Mouse (Mus musculus) hindbrain, embryonic 15.5 days (tissue): ENCODE results near the gene Car5a. TPM values are rescaled to one million over a fixed set of nuclear protein-coding genes. Genes with fewer than 3 reads are reported as not detected.

Experiments
- ATAC-seq: fragments of 200-750 bp; cut with Nextera tagmentation; 2 replicates; pipeline ENCODE4 v1.8.0; 2017; ENCODE audit warnings: low read depth, moderate number of reproducible peaks, moderate TSS enrichment; ENCODE audit not compliant: low FRiP score
- H3K27ac ChIP-seq: fragments of 300-500 bp; sonication (generic); replicated peaks from 2 replicates; pipeline ENCODE4 v1.5.1; 2015; ENCODE audit warnings: mild to moderate bottlenecking, inconsistent platforms
- H3K27me3 ChIP-seq: fragments of 300-500 bp; sonication (generic); 2 replicates; pipeline ENCODE4 v1.6.1; 2015; ENCODE audit warnings: control low read depth, inconsistent platforms
- H3K36me3 ChIP-seq: fragments of 300-500 bp; sonication (generic); 2 replicates; pipeline ENCODE4 v1.6.1; 2015; ENCODE audit warnings: control low read depth, inconsistent platforms
- H3K4me1 ChIP-seq: fragments of 300-500 bp; sonication (generic); replicated peaks from 2 replicates; pipeline ENCODE4 v1.6.1; 2015; ENCODE audit warnings: control low read depth, inconsistent platforms
- H3K4me2 ChIP-seq: fragments of 300-500 bp; sonication (generic); 2 replicates; pipeline ENCODE4 v1.6.1; 2015; ENCODE audit warnings: moderate library complexity, mild to moderate bottlenecking, inconsistent platforms
- H3K4me3 ChIP-seq: fragments of 300-500 bp; sonication (generic); 2 replicates; pipeline ENCODE4 v1.5.1; 2015; ENCODE audit warnings: mild to moderate bottlenecking, inconsistent platforms
- H3K9ac ChIP-seq: fragments of 300-500 bp; sonication (generic); 2 replicates; pipeline ENCODE4 v1.6.1; 2015; ENCODE audit warnings: inconsistent platforms
- H3K9me3 ChIP-seq: fragments of 300-500 bp; sonication (generic); 2 replicates; pipeline ENCODE4 v1.6.1; 2016; ENCODE audit warnings: control low read depth, inconsistent platforms
- WGBS: fragments of 180-500 bp; shearing (Covaris S2); methylation state at CpG from one replicate; pipeline ENCODE4 v1.1.7; 2015; 5-methylcytosine and 5-hydroxymethylcytosine counted together
- polyA plus RNA-seq: library from polyadenylated mRNA; unstranded; fragments of >200 nt; fragmentation: Nextera tagmentation; extraction: Ambion mirVana; gene quantifications from 2 replicates; pipeline ENCODE4 v1.2.1, GENCODE M21; 2015

Car5a gene
- polyA plus RNA-seq, 1 experiment from 2014 or later: 0.36 TPM

DNA sequence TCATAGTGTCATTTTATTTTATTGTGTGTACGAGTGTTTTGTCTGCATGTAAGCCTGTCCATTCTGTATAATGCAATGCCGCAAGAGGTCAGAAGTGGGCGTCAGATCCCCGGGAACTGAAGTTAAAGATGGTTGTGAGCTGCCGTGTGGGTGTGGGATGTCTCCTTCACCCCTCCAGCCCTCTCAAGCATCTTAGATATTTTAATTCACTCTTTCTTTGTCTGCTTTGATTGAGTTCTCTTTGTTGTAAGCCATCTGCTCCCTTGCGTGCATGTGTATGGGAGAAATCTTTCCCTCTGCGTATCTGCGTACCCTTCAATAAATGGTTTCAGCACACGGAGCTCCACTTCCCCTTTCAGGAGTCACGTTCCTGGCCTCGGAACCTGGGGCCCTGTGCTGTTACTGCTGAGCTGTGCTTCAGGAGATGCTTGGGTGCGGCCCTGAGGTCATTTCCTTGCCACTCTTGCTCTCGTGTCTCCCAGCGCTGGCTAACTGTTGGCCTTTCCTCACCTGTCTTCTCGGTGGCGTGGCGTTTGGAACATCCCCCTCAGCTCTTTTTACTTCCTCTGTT, 26.9 kb upstream of the Car5a start:
- Histone ChIP-seq H3K4me2 (no peak overlapping the region), H3K27me3 (no peaks in the 10 kb centered on the region), H3K4me1 (peaks cover 40% of the 10 kb centered on the region), H3K36me3 (peaks cover 15% of the 10 kb centered on the region), H3K27ac (peak overlapping the region; percentile 34; the same call in 1 of the 2 replicates), H3K9me3 (no peaks in the 10 kb centered on the region), H3K4me3 (no peak overlapping the region), H3K9ac (no peak overlapping the region)
- no peak for ATAC-seq
- WGBS: 61% methylated on average over 17 of the region's 17 CpGs

DNA sequence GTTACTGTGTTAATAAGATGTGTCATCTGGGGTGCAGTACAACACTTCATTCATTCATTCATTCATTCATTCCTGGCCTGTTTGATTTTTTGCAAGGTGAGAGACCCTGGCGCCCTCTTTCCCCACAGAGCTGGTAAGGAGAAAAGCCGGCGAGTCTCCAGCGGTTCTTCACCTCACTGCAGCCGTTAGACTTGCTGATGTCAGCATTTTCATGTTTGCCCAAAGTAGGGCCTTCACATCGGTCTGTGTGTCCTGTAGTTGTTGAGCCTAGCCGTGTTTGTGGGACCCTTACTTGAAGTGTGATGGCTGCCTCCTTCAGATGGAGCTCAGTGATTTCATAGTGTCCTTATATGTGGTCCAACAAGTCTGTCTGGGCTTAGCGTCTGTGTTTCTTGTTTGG, 25.5 kb upstream of the Car5a start:
- peaks cover 50% of the 10 kb centered on the region for H3K4me1 ChIP-seq
- H3K9me3 ChIP-seq: no peaks in the 10 kb centered on the region
- H3K27me3 ChIP-seq: no peaks in the 10 kb centered on the region
- H3K9ac ChIP-seq: no peak overlapping the region
- 88% methylated on average over 8 of the region's 8 CpGs for WGBS
- 0 out of 2 replicates have a peak overlapping the region, but pooled peaks have one; percentile 15 for H3K27ac ChIP-seq
- ATAC-seq: no peak
- no peak overlapping the region for H3K4me2 ChIP-seq
- H3K4me3 ChIP-seq: no peak overlapping the region
- peaks cover 7% of the 10 kb centered on the region; the same call in 1 of the 2 replicates for H3K36me3 ChIP-seq

DNA sequence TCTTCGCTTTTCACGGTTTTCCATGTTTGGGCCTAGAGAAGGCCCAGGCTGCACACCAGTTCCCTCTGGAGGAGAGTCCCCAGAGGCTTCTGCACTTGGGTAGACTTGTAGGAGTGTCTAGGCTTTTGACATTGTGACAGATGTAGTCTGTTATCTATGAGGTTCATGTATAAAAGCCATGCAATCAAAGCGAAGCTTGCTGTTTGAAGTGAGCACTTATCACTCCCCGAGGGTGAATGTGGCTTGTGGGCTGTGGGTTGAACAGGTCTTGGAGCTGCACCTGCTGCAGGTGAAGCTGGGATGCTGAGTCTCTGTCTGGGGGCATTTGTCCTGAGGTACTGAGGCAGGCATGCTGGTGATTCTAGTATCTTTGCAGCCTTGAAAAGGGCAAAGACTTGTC, 23.8 kb upstream of the Car5a start:
- Histone ChIP-seq H3K4me1 (peaks cover 54% of the 10 kb centered on the region), H3K4me2 (no peak overlapping the region), H3K9ac (no peak overlapping the region), H3K36me3 (no peaks in the 10 kb centered on the region), H3K9me3 (no peaks in the 10 kb centered on the region), H3K27me3 (no peaks in the 10 kb centered on the region), H3K4me3 (no peak overlapping the region), H3K27ac (peak overlapping the region; percentile 52)
- no peak for ATAC-seq
- WGBS: 68% methylated on average over 4 of the region's 4 CpGs

DNA sequence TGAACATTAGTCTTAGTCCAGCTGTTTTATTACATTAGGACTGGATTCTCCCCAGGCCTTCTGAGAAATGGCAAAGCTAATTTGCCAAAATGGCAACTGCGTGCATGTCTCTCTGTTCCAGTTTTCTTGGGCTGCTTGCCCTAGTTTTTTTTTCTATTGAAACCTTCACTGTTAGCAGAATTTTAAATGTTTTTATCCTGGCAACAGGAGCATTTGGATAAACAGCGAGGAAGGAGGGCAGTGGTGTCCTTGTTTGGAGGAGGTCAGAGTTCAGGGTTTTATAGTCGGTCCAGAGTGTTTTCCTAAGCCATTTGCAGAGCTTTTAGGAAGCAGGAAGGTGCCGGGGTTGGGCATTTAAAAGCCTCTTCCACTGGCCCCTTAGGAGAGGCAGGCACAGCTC, 23.3 kb upstream of the Car5a start:
- Histone ChIP-seq H3K27me3 (no peaks in the 10 kb centered on the region), H3K4me3 (no peak overlapping the region), H3K4me2 (no peak overlapping the region), H3K27ac (peak overlapping the region; percentile 52), H3K9me3 (no peaks in the 10 kb centered on the region), H3K36me3 (no peaks in the 10 kb centered on the region), H3K9ac (no peak overlapping the region), H3K4me1 (peaks cover 54% of the 10 kb centered on the region)
- ATAC-seq: no peak
- 35% methylated on average over 4 of the region's 4 CpGs for WGBS

DNA sequence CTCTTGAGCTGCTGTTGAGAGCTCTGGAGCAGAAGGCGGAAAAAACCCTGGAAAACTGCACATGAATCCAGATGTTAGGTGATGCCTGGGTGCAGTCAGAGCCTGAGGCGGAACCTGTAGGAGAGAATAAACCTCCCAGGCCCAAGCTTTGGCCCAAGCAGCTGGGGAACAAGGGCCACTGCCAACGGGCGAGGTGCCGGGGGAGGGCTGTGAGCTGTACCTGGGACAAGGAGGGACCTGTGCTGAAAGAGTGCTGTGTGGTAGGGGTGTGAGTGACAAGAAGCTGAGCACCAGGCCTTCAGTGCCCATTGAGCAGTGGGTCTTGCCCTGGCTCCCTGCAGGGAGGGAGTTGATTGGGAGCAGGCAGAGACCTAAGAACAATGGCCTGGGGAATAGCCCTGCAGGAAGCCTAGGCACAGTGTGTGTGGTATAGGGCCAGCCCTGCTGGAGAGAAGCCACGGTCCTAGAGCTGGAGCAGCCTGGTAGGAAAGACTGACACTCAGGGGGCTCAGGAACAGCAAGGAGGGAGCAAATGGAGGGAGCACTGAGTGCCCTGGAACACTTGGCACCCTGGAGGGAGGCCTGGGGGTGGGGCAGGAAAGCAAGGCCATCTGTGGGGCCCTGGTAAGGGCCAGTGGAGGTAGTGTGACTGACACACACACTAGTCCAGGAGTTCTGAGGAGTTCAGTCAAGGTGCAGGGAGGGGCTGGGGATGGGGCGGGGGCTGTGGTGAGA, 22.2 kb upstream of the Car5a start:
- Histone ChIP-seq H3K4me1 (peaks cover 51% of the 10 kb centered on the region), H3K36me3 (no peaks in the 10 kb centered on the region), H3K4me2 (no peak overlapping the region), H3K27ac (peak overlapping the region; percentile 18; the same call in 1 of the 2 replicates), H3K9ac (no peak overlapping the region), H3K9me3 (no peaks in the 10 kb centered on the region), H3K4me3 (no peak overlapping the region), H3K27me3 (no peaks in the 10 kb centered on the region)
- ATAC-seq: peak; percentile 49; the same call in 1 of the 2 replicates
- 40% methylated on average over 7 of the region's 7 CpGs for WGBS

DNA sequence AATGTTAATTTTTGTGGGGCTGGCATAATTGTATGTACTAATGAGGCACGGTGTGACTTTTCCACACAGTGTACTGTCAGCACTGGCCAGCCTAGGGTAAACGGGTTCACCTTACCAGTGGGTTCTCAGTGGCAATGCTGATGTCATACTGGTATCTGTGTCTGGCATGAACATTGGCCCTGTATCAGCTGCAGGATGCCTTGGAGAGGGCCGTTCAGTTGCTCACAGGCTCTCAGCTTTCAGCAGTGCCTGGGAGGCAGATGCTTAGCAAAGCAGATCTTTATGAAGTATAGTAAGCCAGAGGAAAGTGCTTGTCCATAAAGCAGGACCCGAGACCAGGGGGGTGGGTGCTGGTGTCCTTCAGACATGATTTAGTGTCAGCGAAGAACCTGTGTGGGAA, 21.4 kb upstream of the Car5a start:
- Histone ChIP-seq H3K4me2 (no peak overlapping the region), H3K4me3 (no peak overlapping the region), H3K9me3 (no peaks in the 10 kb centered on the region), H3K9ac (no peak overlapping the region), H3K4me1 (peaks cover 43% of the 10 kb centered on the region), H3K27me3 (no peaks in the 10 kb centered on the region), H3K36me3 (no peaks in the 10 kb centered on the region), H3K27ac (no peak overlapping the region)
- peak; percentile 50; the same call in 1 of the 2 replicates for ATAC-seq
- 67% methylated on average over 5 of the region's 5 CpGs for WGBS

DNA sequence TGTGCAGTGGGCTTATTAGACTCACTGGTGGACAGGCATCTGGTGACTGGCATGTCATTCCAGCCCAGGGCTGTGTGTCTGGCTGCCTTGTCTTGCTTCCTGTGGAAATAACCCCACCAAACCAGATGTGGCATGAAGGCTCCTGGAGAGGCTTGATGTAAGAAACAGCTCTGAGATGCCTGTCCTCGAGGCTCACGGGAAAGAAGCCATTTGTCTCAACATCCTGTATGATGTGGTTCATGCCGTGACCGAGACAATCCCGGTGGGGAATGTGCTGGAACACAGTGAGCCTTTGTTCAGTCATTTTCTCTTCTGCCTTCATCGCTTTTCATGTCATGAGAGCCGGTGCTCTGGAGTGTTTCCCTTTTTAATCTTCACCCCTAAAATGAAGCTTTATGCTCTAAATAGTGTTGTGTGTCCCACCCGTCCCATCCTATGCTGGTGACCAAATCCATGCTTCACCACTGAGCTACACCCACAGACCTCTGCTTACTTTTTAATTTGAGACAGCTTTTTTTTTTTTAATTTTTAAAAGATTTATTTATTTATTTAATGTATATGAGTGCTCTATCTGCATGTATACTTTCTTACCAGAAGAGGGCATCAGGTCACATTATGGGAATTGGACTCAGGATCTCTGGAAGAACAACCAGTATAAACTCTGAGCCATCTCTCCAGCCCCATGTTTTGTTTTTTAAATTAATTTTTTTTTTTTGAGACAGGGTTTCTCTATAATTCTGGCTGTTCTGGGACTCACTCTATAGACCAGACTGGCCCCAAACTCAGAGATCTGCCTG, 20.2 kb upstream of the Car5a start:
- peaks cover 36% of the 10 kb centered on the region for H3K4me1 ChIP-seq
- no peak overlapping the region for H3K9ac ChIP-seq
- no peak overlapping the region for H3K4me3 ChIP-seq
- H3K36me3 ChIP-seq: no peaks in the 10 kb centered on the region
- H3K27ac ChIP-seq: 0 out of 2 replicates have a peak overlapping the region, but pooled peaks have one; percentile 3
- no peaks in the 10 kb centered on the region for H3K9me3 ChIP-seq
- whole genome bisulfite sequencing: 62% methylated on average over 8 of the region's 8 CpGs
- H3K4me2 ChIP-seq: no peak overlapping the region
- no peaks in the 10 kb centered on the region for H3K27me3 ChIP-seq
- no peak for ATAC-seq

DNA sequence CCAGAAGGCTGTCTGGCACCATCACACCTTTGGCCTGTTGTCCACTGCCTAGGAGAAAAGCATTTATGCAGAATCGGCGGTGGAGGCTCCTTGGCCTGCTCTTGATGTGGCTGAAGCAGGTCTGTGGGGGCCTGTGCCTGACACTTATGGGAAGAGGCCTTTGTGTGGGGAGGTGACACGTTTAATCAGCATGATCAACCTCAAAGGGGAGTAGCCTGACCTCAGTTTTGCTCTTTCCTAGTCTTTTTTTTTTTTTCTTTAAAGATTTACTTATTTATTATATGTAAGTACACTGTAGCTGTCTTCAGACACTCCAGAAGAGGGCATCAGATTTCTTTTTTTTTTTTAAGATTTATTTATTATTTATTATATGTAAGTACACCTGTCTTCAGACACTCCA, 18.2 kb upstream of the Car5a start:
- Histone ChIP-seq H3K27me3 (no peaks in the 10 kb centered on the region), H3K9me3 (no peaks in the 10 kb centered on the region), H3K4me2 (no peak overlapping the region), H3K27ac (no peak overlapping the region), H3K4me1 (peaks cover 30% of the 10 kb centered on the region), H3K9ac (no peak overlapping the region), H3K4me3 (no peak overlapping the region), H3K36me3 (no peaks in the 10 kb centered on the region)
- WGBS: 78% methylated on average over 3 of the region's 3 CpGs
- no peak for ATAC-seq

DNA sequence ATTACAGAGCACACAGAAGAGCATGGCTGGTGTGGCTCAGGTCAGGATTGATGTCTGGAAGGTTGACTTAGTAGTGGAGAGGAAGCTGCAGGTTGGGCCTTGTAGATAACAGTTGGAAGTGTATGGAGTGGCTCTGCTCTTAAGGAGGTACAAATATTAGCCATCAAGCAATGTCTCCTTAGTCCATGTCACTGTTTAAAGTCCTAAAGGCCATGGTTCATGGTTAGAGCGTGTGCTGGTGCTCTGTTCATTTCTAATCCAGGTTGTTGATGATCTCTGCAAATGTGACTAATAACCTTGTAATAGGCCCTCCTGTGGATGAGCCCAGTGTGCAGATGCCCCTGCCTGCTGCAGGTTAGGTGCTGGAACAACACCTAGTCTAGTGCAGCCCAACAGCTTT, 13.7 kb upstream of the Car5a start:
- Histone ChIP-seq H3K36me3 (no peaks in the 10 kb centered on the region), H3K9me3 (no peaks in the 10 kb centered on the region), H3K27ac (no peak overlapping the region), H3K4me2 (no peak overlapping the region), H3K4me1 (peaks cover 10% of the 10 kb centered on the region), H3K9ac (no peak overlapping the region), H3K4me3 (no peak overlapping the region), H3K27me3 (no peaks in the 10 kb centered on the region)
- no peak for ATAC-seq
- 94% methylated on average over 1 of the region's 1 CpGs for WGBS

DNA sequence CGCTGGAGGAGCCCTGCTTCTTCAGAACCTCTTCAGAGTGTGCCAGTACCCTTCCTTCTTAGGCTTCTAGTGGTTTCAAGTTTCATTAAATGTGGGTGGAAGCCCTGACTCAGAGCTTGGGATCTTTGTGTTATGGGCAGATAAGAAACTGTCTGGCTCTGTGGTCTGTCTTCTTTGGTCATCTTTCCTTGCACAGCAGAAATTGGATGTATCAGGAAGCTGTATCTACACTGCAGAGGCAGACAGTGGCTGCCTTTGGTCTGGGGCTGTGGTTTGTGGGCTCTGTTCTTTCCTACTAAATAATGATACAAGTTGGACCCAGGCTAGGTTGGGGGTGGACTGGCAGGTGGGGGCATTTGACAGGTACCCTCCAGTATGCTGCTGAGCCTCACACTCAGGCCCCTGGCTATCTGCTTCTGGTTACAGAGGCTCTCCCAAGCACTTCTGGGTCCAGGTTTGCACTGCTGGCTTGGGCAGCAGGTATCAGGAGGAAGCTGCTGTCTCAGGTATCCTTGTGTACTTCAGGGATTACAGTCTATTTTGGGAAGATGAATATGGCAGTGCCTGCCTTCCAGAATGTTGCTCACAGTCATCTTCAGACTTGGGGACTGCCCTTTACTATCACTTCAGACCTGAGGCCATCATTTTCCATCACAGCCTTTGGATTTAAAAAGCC, 11.3 kb upstream of the Car5a start:
- ATAC-seq: no peak
- H3K9ac ChIP-seq: no peak overlapping the region
- H3K4me3 ChIP-seq: no peak overlapping the region
- H3K27ac ChIP-seq: no peak overlapping the region
- 75% methylated on average over 1 of the region's 1 CpGs for WGBS
- H3K4me1 ChIP-seq: peaks cover 29% of the 10 kb centered on the region
- H3K36me3 ChIP-seq: no peaks in the 10 kb centered on the region
- H3K9me3 ChIP-seq: no peaks in the 10 kb centered on the region
- no peaks in the 10 kb centered on the region for H3K27me3 ChIP-seq
- no peak overlapping the region for H3K4me2 ChIP-seq

DNA sequence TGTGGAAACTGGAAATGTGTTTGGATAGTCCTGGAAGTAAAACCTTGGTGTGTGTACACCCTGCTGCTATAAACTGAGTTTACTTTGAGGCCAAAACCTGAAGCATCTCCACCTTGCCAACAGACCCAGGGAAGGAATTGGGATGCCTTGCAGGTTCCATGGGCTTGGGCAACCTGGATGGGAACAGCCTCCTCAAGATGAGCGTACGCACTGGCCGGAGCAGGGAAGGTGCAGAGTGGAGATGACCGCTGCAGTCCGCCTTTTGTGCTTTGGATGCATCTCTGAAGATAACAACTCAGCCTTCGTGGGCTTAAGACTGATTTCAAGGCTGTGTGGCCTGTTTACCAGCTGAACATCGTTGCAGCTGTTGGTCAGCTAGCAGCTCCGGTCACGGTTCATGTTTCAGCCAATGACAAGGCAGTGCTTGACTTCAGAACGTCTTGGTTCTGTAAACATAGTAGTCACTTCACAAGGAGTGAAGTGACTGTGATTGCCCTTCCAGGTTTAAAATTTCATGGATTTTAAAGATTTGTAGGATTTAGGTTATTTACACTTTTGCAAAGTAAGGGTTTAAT, 10.4 kb upstream of the Car5a start:
- Histone ChIP-seq H3K4me3 (no peak overlapping the region), H3K9ac (no peak overlapping the region), H3K4me2 (no peak overlapping the region), H3K9me3 (no peaks in the 10 kb centered on the region), H3K27ac (no peak overlapping the region), H3K27me3 (no peaks in the 10 kb centered on the region), H3K4me1 (peaks cover 29% of the 10 kb centered on the region), H3K36me3 (no peaks in the 10 kb centered on the region)
- WGBS: 85% methylated on average over 10 of the region's 10 CpGs
- ATAC-seq: no peak
